Mouse (Mus musculus) heart, adult 18-20 months (tissue): Measurements from ENCODE around the gene Pin1. TPM values are rescaled to one million over a fixed set of nuclear protein-coding genes. Genes with fewer than 3 reads are reported as not detected.

ENCODE experiments used
- DNase-seq, 2 experiments: peaks; one replicate each; pipeline ENCODE4 v3.0.0; 2021 to 2022; ENCODE audit warnings: mixed read lengths in 1 of 2
- total RNA-seq, 2 experiments: library from RNA; stranded (reverse); gene quantifications; 2 replicates each; pipeline ENCODE4 v1.2.3; 2021

Gene Pin1
- total RNA-seq, 2 experiments from 2014 or later: 18.5 to 18.9 TPM

DNA sequence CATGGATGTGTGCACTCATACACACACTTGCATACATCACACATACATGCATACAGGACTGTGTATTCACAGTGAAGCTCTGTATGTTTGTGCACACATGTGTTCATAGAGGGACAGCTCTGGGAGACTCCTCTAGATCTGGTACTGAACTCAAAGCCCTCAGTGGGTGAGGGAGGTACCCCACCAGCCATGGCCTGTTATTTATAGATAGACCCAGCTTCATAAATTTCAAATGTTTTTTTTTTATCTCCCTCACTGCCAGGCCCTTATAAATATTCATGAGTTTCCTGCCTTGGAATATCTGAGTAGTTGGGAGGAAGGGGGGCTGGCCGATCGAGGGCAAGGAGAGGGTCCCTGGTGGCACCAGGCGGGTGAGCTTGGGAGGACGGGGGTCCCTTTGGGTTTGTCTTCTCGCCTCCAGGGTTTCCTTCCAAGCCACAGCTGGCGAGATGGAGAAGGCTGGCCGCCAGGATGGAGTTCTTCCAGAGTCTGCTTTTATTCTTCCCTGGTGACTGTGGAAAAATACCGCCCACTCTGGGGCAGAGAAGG lies 52.0 kb downstream of the Pin1 start:
- DNase-seq: peak; percentile 9 to 34

DNA sequence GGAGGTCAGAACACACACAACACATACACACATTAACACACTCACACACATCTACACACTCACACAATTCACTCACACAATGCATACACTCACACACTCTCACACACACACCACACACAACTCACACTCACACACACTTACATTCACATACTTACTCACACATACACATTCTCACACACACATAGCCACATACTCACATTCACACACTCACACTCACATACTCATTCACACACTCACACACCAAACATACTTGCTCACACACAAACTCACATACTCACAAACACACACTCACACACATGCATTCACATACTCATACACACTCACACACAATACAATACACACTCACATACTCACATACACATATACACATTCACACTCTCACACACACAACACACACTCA lies 53.5 kb downstream of the Pin1 start:
- no peak for DNase-seq

DNA sequence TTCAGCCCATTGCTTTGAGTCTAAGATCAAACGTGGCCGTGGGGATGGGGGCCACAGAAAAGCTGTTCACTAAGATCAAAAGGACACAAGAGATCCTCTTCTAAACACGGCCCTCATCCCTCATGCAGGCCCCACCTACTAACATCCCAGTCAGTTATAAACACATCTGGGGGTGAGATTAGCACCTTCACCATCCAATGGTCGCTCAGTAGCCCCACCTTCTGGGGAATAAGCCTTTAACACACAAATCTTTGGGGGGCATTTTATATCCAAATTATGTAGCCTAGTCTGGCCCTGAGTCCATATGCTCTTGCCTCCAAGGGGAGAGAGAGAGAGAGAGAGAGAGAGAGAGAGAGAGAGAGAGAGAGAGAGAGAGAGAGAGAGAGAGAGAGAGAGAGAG lies 54.1 kb downstream of the Pin1 start:
- no peak for DNase-seq

DNA sequence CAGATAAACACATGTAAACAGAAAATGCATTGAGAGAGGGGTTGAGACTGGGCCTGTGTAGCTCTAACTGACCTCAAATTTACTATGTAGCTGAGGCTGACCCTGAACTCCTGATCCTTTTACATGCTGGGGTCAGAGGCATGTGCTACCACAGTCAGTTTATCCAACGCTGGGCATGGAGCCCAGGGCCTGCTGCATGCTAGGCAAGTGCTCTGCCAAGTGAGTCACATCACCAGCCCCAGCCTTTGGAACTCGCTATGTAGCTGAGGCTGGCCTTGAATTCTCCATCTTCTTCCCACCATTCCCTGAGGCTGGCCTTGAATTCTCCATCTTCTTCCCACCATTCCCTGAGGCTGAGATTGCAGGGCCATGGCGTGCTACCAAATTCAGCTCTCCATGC lies 58.6 kb downstream of the Pin1 start:
- no peak for DNase-seq

DNA sequence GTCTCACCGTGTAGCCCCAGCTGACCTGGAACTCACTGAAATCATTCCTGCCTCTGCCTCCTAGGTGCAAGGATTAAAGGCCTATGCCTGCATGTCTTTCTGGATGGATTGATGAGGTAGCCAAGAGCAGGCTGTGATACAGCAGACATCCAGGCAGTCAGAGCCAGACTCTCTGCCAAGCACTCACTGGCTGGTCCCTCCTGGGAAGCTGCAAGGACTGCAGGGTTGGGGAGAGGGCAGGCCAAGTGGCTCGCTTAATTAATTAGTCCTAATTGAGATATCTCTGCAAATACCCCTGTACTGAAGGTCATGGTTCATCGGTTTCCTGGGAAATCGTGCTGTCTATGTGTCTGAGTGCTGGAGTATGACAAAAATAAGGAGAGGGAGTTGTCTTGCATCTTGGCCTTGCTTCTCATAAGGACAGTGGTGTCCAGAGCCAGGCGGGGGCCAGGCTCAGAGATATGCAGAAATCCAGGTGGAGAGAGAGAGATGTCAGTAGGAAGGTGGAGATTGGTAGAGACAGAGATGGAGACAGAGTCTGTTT lies 61.1 kb downstream of the Pin1 start:
- no peak for DNase-seq

DNA sequence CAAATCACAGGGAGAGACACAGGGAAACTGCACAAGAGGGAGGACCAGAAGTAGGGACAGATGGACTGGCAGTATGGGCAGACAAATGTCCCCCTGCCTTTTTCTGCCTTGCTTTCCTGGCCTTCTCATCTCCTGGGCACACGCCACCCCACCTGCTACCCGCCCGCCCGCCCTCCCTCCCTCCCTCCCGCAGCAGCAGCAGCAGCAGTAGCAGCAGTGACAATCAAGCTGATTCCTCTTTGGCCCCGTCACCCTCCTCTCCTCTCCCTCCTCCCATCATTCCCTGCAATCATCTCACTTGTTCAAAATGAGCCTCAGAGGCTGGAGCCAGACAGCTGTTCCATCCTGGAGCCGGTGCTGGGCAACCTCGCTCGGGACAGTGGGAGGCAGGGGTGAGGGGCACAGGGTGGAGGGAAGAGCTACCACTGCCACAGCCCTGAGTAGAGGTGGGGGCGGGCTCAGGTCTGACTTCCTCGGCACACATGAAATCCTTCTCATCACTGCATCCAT lies 61.6 kb downstream of the Pin1 start:
- no peak for DNase-seq

DNA sequence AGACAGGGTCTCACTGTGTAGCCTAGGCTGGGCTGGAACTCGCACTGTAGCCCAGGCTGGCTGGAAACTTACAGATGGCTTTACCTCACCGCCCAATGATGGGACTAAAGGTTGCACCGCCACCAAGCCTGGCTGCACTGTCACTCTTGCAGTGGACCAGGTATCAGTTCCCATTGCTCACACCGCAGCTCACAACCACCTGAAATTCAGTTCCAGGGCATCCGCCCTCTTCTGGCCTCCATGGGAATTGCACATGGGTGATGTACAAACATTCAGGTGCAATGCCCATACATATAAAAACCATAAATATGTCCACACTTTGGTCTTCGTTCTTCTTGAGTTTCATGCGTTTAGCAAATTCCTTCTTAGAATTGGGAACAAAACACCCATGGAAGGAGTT lies 63.4 kb downstream of the Pin1 start:
- DNase-seq: no peak

Other genes starting within 250 kb of the Pin1 start
- 1 to 10 TPM; 7.4 to 9.2 TPM for gene Zfp26, start 191.9 kb upstream of the Pin1 start, total RNA-seq
- 1 to 10 TPM; 9.0 to 9.6 TPM for gene Zfp426, start 159.3 kb upstream of the Pin1 start, total RNA-seq
- 10 to 100 TPM; 23.9 to 24.7 TPM for gene Zfp266, start 130.7 kb upstream of the Pin1 start, total RNA-seq
- gene Zfp846, start 70.8 kb upstream of the Pin1 start, total RNA-seq: 1 to 10 TPM; 5.3 to 5.8 TPM
- 100 to 1,000 TPM; 236 to 246 TPM for gene Ubl5, start 9.2 kb upstream of the Pin1 start, total RNA-seq
- 10 to 100 TPM in 1 of 2 experiments, 1 to 10 TPM in 1; 7.6 to 11.3 TPM for gene Fbxl12, start 7.3 kb upstream of the Pin1 start, total RNA-seq
- under 1 TPM in 1 of 2 experiments, not detected in 1; 0.31 TPM for gene Olfm2, start 94.3 kb downstream of the Pin1 start, total RNA-seq
- gene Col5a3, start 163.0 kb downstream of the Pin1 start, total RNA-seq: 10 to 100 TPM; 14.4 to 16.1 TPM
- not detected for gene Rdh8, start 166.4 kb downstream of the Pin1 start, total RNA-seq
- gene A230050P20Rik, start 216.5 kb downstream of the Pin1 start, total RNA-seq: 1 to 10 TPM; 3.9 to 4.0 TPM
- gene Angptl6, start 227.6 kb downstream of the Pin1 start, total RNA-seq: 1 to 10 TPM; 4.3 to 4.4 TPM
- gene Ppan, start 236.1 kb downstream of the Pin1 start, total RNA-seq: 1 to 10 TPM; 5.5 to 7.4 TPM
- gene Eif3g, start 246.5 kb downstream of the Pin1 start, total RNA-seq: 100 to 1,000 TPM; 114 to 116 TPM